Mouse (Mus musculus): ENCODE data around the gene Pik3c2g. TPM values are rescaled to one million over a fixed set of nuclear protein-coding genes. Genes with fewer than 3 reads are reported as not detected.

Pik3c2g gene
- 158 and 187 TPM in 2 replicates for total RNA-seq (2021)
- long read RNA-seq, partial matches to known transcripts: 1 of 2 reads
- long read RNA-seq, other reads (novel, unspliced or antisense): 1 of 2 reads

GRCm38 (mm10) chr6:139586892-139587291, at the start of gene Pik3c2g:
TSS of gene Pik3c2g (plus strand) at chr6:139587221.
- no peak for DNase-seq

GRCm38 (mm10) chr6:139538469-139538868, 48.6 kb upstream of the Pik3c2g start:
- no peak for DNase-seq

- no peak for DNase-seq
Observed at GRCm38 (mm10) chr6:139555537-139556179, 31.4 kb upstream of the Pik3c2g start.

GRCm38 (mm10) chr6:139569211-139569610, 17.8 kb upstream of the Pik3c2g start:
- DNase-seq: no peak

GRCm38 (mm10) chr6:139575854-139576253, 11.2 kb upstream of the Pik3c2g start:
- no peak for DNase-seq

GRCm38 (mm10) chr6:139576261-139577014, 10.6 kb upstream of the Pik3c2g start:
- DNase-seq: peak; percentile 10

GRCm38 (mm10) chr6:139577026-139577861, 9.8 kb upstream of the Pik3c2g start:
- DNase-seq: no peak

GRCm38 (mm10) chr6:139587478-139587877, 457 bp downstream of the Pik3c2g start:
- no peak for DNase-seq

- no peak for DNase-seq
Observed at GRCm38 (mm10) chr6:139588409-139588808, 1.4 kb downstream of the Pik3c2g start.

GRCm38 (mm10) chr6:139589291-139589690, 2.3 kb downstream of the Pik3c2g start:
- DNase-seq: peak; percentile 45

- DNase-seq: no peak
Observed at GRCm38 (mm10) chr6:139589854-139590253, 2.8 kb downstream of the Pik3c2g start.

GRCm38 (mm10) chr6:139592081-139592480, 5.1 kb downstream of the Pik3c2g start:
- DNase-seq: no peak

GRCm38 (mm10) chr6:139596433-139596832, 9.4 kb downstream of the Pik3c2g start:
- no peak for DNase-seq

GRCm38 (mm10) chr6:139599216-139599615, 12.2 kb downstream of the Pik3c2g start:
- DNase-seq: no peak

GRCm38 (mm10) chr6:139618774-139619173, 31.8 kb downstream of the Pik3c2g start:
- DNase-seq: no peak

GRCm38 (mm10) chr6:139624756-139625155, 37.7 kb downstream of the Pik3c2g start:
- no peak for DNase-seq

- no peak for DNase-seq
Observed at GRCm38 (mm10) chr6:139634561-139634960, 47.5 kb downstream of the Pik3c2g start.

- peak; percentile 4 for DNase-seq
Observed at GRCm38 (mm10) chr6:139655399-139655798, 68.4 kb downstream of the Pik3c2g start.

GRCm38 (mm10) chr6:139662462-139662861, 75.4 kb downstream of the Pik3c2g start:
- DNase-seq: peak; percentile 7

GRCm38 (mm10) chr6:139718416-139718984, 131.5 kb downstream of the Pik3c2g start:
- no peak for DNase-seq

- no peak for DNase-seq
Observed at GRCm38 (mm10) chr6:139719639-139720221, 132.7 kb downstream of the Pik3c2g start.

Measured in adrenal gland, postnatal 25 days (tissue).